In genomic region chr1:62565120-62565809, GRCm38 (mm10) we compare ENCODE assay signal across 19 mouse cellular contexts.
A peak's percentile ranks its signal among the peaks of the same experiment; 100 is the strongest.
DNase-seq lines count a peak whose midpoint lies in the region; ATAC-seq and TF ChIP-seq lines count a peak whose summit lies in the region.
"Had no signal": no experiment of that assay in that cellular context is flagged by ENCODE, and none has a peak within 500 bp of the region (broad histone marks: within the 10 kb centered on the region; RNA-seq: fewer than 3 reads in every experiment).

No protein-coding gene starts in this region.

- DNase-seq in neural tube, embryonic 10.5 days (ENCODE audit: extremely low spot score, low spot score) = no peak
- no peak for DNase-seq in forebrain, postnatal 0 days
- no peak for DNase-seq in kidney, adult 18-20 months
- no peak for DNase-seq in ovary, postnatal 36 days (ENCODE audit: low spot score)
- DNase-seq in layer of hippocampus, adult 11-12 months (ENCODE audit: low spot score) = no peak
- DNase-seq: adrenal gland, adult 8-10 months; cerebellum, adult 9-10 months; gastrocnemius, postnatal 25 days; heart, postnatal 4 days; layer of hippocampus, postnatal 36 days; lung, postnatal 10 days; thymus, postnatal 25 days had no signal

- 69% methylated on average over 9 of the region's 9 CpGs for WGBS in neural tube, embryonic 12.5 days
- WGBS in forebrain, postnatal 0 days = 38% methylated on average over 9 of the region's 9 CpGs
- 67% methylated on average over 9 of the region's 9 CpGs for WGBS in midbrain, embryonic 13.5 days
- 59% methylated on average over 9 of the region's 9 CpGs for WGBS in neural tube, embryonic 15.5 days

- no peaks in the 10 kb centered on the region for H3K9me3 ChIP-seq in neural tube, embryonic 12.5 days
- H3K9me3 ChIP-seq in forebrain, postnatal 0 days (ENCODE audit: low read length) = no peaks in the 10 kb centered on the region
- no peaks in the 10 kb centered on the region for H3K9me3 ChIP-seq in midbrain, embryonic 13.5 days
- no peaks in the 10 kb centered on the region for H3K9me3 ChIP-seq in neural tube, embryonic 15.5 days (replicated peaks)
- H3K9me3 ChIP-seq: embryonic facial prominence, embryonic 12.5 days; heart, embryonic 15.5 days; limb, embryonic 15.5 days had no signal

- H3K36me3 ChIP-seq in neural tube, embryonic 12.5 days = no peaks in the 10 kb centered on the region
- no peaks in the 10 kb centered on the region for H3K36me3 ChIP-seq in forebrain, postnatal 0 days (ENCODE audit: insufficient read depth)
- no peaks in the 10 kb centered on the region for H3K36me3 ChIP-seq in midbrain, embryonic 13.5 days
- no peaks in the 10 kb centered on the region for H3K36me3 ChIP-seq in neural tube, embryonic 15.5 days
- H3K36me3 ChIP-seq: embryonic facial prominence, embryonic 12.5 days; heart, embryonic 15.5 days; limb, embryonic 15.5 days had no signal

- peaks cover 10% of the 10 kb centered on the region; the same call in 1 of the 2 replicates for H3K4me1 ChIP-seq in neural tube, embryonic 12.5 days
- peaks cover 12% of the 10 kb centered on the region for H3K4me1 ChIP-seq in forebrain, postnatal 0 days (ENCODE audit: insufficient read depth)
- H3K4me1 ChIP-seq in midbrain, embryonic 13.5 days (replicated peaks) = peaks cover 17% of the 10 kb centered on the region
- H3K4me1 ChIP-seq in neural tube, embryonic 15.5 days = peaks cover 9% of the 10 kb centered on the region
- H3K4me1 ChIP-seq: heart, embryonic 15.5 days had no signal

- no peaks in the 10 kb centered on the region for H3K27me3 ChIP-seq in neural tube, embryonic 12.5 days (replicated peaks)
- H3K27me3 ChIP-seq in forebrain, postnatal 0 days (ENCODE audit: insufficient read depth, low read length) = no peaks in the 10 kb centered on the region
- no peaks in the 10 kb centered on the region for H3K27me3 ChIP-seq in midbrain, embryonic 13.5 days
- no peaks in the 10 kb centered on the region for H3K27me3 ChIP-seq in neural tube, embryonic 15.5 days (replicated peaks)
- H3K27me3 ChIP-seq: embryonic facial prominence, embryonic 12.5 days; heart, embryonic 15.5 days; limb, embryonic 15.5 days had no signal

- H3K4me2 ChIP-seq in neural tube, embryonic 12.5 days (replicated peaks) = peak overlapping the region; percentile 18; the same call in 1 of the 2 replicates
- peak overlapping the region; percentile 13 for H3K4me2 ChIP-seq in forebrain, postnatal 0 days (ENCODE audit: low read depth)
- peak overlapping the region; percentile 27; the same call in 1 of the 2 replicates for H3K4me2 ChIP-seq in midbrain, embryonic 13.5 days (replicated peaks)
- H3K4me2 ChIP-seq in neural tube, embryonic 15.5 days = peak overlapping the region; percentile 41
- H3K4me2 ChIP-seq: embryonic facial prominence, embryonic 12.5 days; heart, embryonic 15.5 days; limb, embryonic 15.5 days had no signal

- no peak overlapping the region for H3K4me3 ChIP-seq in neural tube, embryonic 12.5 days
- H3K4me3 ChIP-seq in forebrain, postnatal 0 days (ENCODE audit: low read depth, low read length) = no peak overlapping the region
- no peak overlapping the region for H3K4me3 ChIP-seq in midbrain, embryonic 13.5 days (replicated peaks)
- H3K4me3 ChIP-seq in neural tube, embryonic 15.5 days (replicated peaks) = no peak overlapping the region
- H3K4me3 ChIP-seq: embryonic facial prominence, embryonic 12.5 days; heart, embryonic 15.5 days; limb, embryonic 15.5 days had no signal

- ATAC-seq in neural tube, embryonic 12.5 days (ENCODE audit: low FRiP score, low read depth) = no peak; the same call in 1 of the 2 replicates
- ATAC-seq in forebrain, postnatal 0 days = peak; percentile 48; the same call in 1 of the 2 replicates
- peak; percentile 40; the same call in 1 of the 2 replicates for ATAC-seq in midbrain, embryonic 13.5 days
- ATAC-seq in neural tube, embryonic 15.5 days (ENCODE audit: low FRiP score) = peak; percentile 57; the same call in 1 of the 2 replicates
- ATAC-seq: intestine, postnatal 0 days had no signal

- no peak overlapping the region for H3K9ac ChIP-seq in neural tube, embryonic 12.5 days
- 0 out of 2 replicates have a peak overlapping the region, but pooled peaks have one; percentile 14 for H3K9ac ChIP-seq in forebrain, postnatal 0 days
- 0 out of 2 replicates have a peak overlapping the region, but pooled peaks have one; percentile 14 for H3K9ac ChIP-seq in midbrain, embryonic 13.5 days (replicated peaks)
- H3K9ac ChIP-seq in neural tube, embryonic 15.5 days (replicated peaks) = no peak overlapping the region
- H3K9ac ChIP-seq: embryonic facial prominence, embryonic 12.5 days; heart, embryonic 15.5 days; limb, embryonic 15.5 days had no signal

- no peak overlapping the region for H3K27ac ChIP-seq in neural tube, embryonic 12.5 days
- 0 out of 2 replicates have a peak overlapping the region, but pooled peaks have one; percentile 2 for H3K27ac ChIP-seq in forebrain, postnatal 0 days (ENCODE audit: low read depth, low read length)
- peak overlapping the region; percentile 66 for H3K27ac ChIP-seq in midbrain, embryonic 13.5 days
- H3K27ac ChIP-seq in neural tube, embryonic 15.5 days (replicated peaks) = no peak overlapping the region; the same call in 1 of the 2 replicates
- H3K27ac ChIP-seq: embryonic facial prominence, embryonic 12.5 days; heart, embryonic 15.5 days; limb, embryonic 15.5 days had no signal

- no peak for TF ChIP-seq CTCF in forebrain, postnatal 0 days (IDR thresholded peaks at IDR 0.05; ENCODE audit: low read depth)

Comparison
In these comparisons a context has a peak if more than half of its experiments do, and no peak if none do; other contexts are left out.
1. H3K27ac ChIP-seq: peak in forebrain, postnatal 0 days (single experiment) and midbrain, embryonic 13.5 days (single experiment); none in neural tube, embryonic 12.5 days (single experiment) and neural tube, embryonic 15.5 days (single experiment).
2. H3K9ac ChIP-seq: peak in forebrain, postnatal 0 days (single experiment) and midbrain, embryonic 13.5 days (single experiment); none in neural tube, embryonic 12.5 days (single experiment) and neural tube, embryonic 15.5 days (single experiment).
3. Peak in every context shown above with its lines, with median percentiles within 50 percentile points of each other: H3K4me2 ChIP-seq.